In the genomic region with DNA sequence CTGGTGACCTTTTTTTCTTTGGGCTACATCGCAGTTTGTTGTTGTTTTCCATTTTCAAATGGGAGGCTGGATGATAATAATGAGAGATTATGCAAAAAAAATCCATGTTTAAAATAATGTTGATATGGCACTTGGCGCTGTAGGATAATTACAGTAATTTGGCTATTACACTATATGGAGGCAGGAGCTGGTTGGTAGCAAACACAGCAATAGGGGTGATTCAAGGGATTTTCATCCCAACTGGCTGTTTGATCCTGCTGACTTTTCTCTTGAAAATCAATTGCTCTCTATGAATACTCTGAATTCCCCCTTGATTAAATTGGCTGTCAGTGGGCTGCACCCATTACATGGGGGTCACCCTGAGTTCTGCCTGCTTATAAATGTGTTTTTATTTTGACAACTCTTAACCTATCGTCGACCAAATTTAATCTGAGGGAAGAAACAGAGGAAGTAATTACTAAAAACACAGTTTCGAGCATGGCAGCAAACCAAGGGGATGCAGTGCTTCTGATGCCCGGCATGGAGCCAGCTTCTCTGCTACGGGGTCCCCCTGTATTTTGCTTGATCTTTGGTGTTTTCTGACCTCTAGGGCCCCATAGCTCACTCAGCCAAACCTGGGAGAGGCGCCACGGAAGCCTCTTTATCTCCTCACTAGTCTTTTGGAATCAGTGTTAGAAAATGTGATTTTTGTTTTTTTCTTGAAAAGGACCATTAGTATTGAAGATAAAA, we compare ENCODE assay signal across 30 mouse cellular contexts. TPM values are rescaled to one million over a fixed set of nuclear protein-coding genes. Genes with fewer than 3 reads are reported as not detected.
DNase-seq lines count a peak whose midpoint lies in the region; ATAC-seq lines count a peak whose summit lies in the region.
"Had no signal": no experiment of that assay in that cellular context is flagged by ENCODE, and none has a peak within 500 bp of the region (broad histone marks: within the 10 kb centered on the region; RNA-seq: fewer than 3 reads in every experiment).

No protein-coding gene starts in this region.

- WGBS in forebrain, embryonic 11.5 days = 58% methylated on average over 9 of the region's 9 CpGs
- WGBS in forebrain, embryonic 14.5 days = 42% methylated on average over 9 of the region's 9 CpGs
- 57% methylated on average over 9 of the region's 9 CpGs for WGBS in midbrain, embryonic 15.5 days

- H3K4me3 ChIP-seq in forebrain, embryonic 11.5 days (ENCODE audit: low read depth, low read length) = no peak overlapping the region
- H3K4me3 ChIP-seq in forebrain, embryonic 14.5 days (ENCODE audit: low read depth, low read length) = no peak overlapping the region
- H3K4me3 ChIP-seq in midbrain, embryonic 15.5 days = no peak overlapping the region
- H3K4me3 ChIP-seq: gastrocnemius, adult 2 months; heart, adult 2 months; heart, embryonic 12.5 days; hindbrain, embryonic 15.5 days; intestine, embryonic 15.5 days; layer of hippocampus, adult 2 months; liver, embryonic 13.5 days had no signal

- H3K4me1 ChIP-seq in forebrain, embryonic 11.5 days (replicated peaks; ENCODE audit: control insufficient read depth, insufficient read depth, low read length) = peaks cover 14% of the 10 kb centered on the region
- H3K4me1 ChIP-seq in forebrain, embryonic 14.5 days (ENCODE audit: control insufficient read depth, insufficient read depth, low read length) = peaks cover 29% of the 10 kb centered on the region
- H3K4me1 ChIP-seq in midbrain, embryonic 15.5 days = peaks cover 35% of the 10 kb centered on the region
- H3K4me1 ChIP-seq: heart, embryonic 12.5 days; intestine, embryonic 15.5 days; liver, embryonic 13.5 days had no signal

- no peak overlapping the region for H3K9ac ChIP-seq in forebrain, embryonic 11.5 days (ENCODE audit: low read length)
- H3K9ac ChIP-seq in forebrain, embryonic 14.5 days (ENCODE audit: low read length) = no peak overlapping the region
- H3K9ac ChIP-seq in midbrain, embryonic 15.5 days = no peak overlapping the region
- H3K9ac ChIP-seq: heart, embryonic 12.5 days; hindbrain, embryonic 15.5 days; intestine, embryonic 15.5 days; liver, embryonic 13.5 days had no signal

- intact Hi-C loops in left cerebral cortex, postnatal 4 days (cut with DNase I) = no loop called here

- no peaks in the 10 kb centered on the region for H3K9me3 ChIP-seq in forebrain, embryonic 11.5 days (ENCODE audit: control insufficient read depth, low read length)
- H3K9me3 ChIP-seq in forebrain, embryonic 14.5 days (replicated peaks; ENCODE audit: control insufficient read depth, low read length) = no peaks in the 10 kb centered on the region
- H3K9me3 ChIP-seq in midbrain, embryonic 15.5 days = no peaks in the 10 kb centered on the region
- H3K9me3 ChIP-seq: heart, embryonic 12.5 days; hindbrain, embryonic 15.5 days; intestine, embryonic 15.5 days; liver, embryonic 13.5 days had no signal

- H3K27me3 ChIP-seq in forebrain, embryonic 11.5 days (ENCODE audit: control insufficient read depth, insufficient read depth, low read length) = no peaks in the 10 kb centered on the region
- no peaks in the 10 kb centered on the region for H3K27me3 ChIP-seq in forebrain, embryonic 14.5 days (replicated peaks; ENCODE audit: control insufficient read depth, insufficient read depth, low read length)
- H3K27me3 ChIP-seq in midbrain, embryonic 15.5 days (replicated peaks) = no peaks in the 10 kb centered on the region
- H3K27me3 ChIP-seq: hindbrain, embryonic 15.5 days; intestine, embryonic 15.5 days; liver, embryonic 13.5 days had no signal

- H3K27ac ChIP-seq in forebrain, embryonic 11.5 days (ENCODE audit: low read depth, low read length) = no peak overlapping the region
- H3K27ac ChIP-seq in forebrain, embryonic 14.5 days (ENCODE audit: low read depth, low read length) = 0 out of 2 replicates have a peak overlapping the region, but pooled peaks have one; percentile 21
- peak overlapping the region; percentile 79 for H3K27ac ChIP-seq in midbrain, embryonic 15.5 days
- H3K27ac ChIP-seq: gastrocnemius, adult 2 months; heart, adult 2 months; intestine, embryonic 15.5 days; layer of hippocampus, adult 2 months; liver, embryonic 13.5 days; macrophage; stomach, postnatal 0 days had no signal

- DNase-seq in left cerebral cortex, postnatal 4 days = peak; percentile 50
- DNase-seq in left cerebral cortex, adult 18-20 months (ENCODE audit: low spot score in 2 of 2) = no peak
- DNase-seq in forebrain, embryonic 11.5 days (ENCODE audit: low spot score) = no peak
- peak; percentile 56 for DNase-seq in forebrain, embryonic 14.5 days (ENCODE audit: low spot score)
- no peak for DNase-seq in right cerebral cortex, postnatal 14 days
- DNase-seq in cerebellum, adult 18-20 months = no peak
- DNase-seq: B cell, adult 2 months; cerebellum, adult 11 months; gastrocnemius, adult 2 months; gastrocnemius, postnatal 36 days; heart, adult 2 months; kidney, adult 2 months; kidney, postnatal 36 days; liver, embryonic 13.5 days; lung, adult 18-20 months; lung, postnatal 10 days; right cerebral cortex, adult 18-20 months; right cerebral cortex, postnatal 4 days; thymus, adult 18-20 months; thymus, postnatal 25 days had no signal

- ATAC-seq in forebrain, embryonic 11.5 days (replicated peaks; ENCODE audit: low FRiP score) = 0 out of 2 replicates have a peak, but pooled peaks have one; percentile 39
- peak; percentile 77 for ATAC-seq in forebrain, embryonic 14.5 days
- ATAC-seq in midbrain, embryonic 15.5 days (replicated peaks) = peak; percentile 61; the same call in 1 of the 2 replicates
- ATAC-seq: intestine, embryonic 15.5 days had no signal

- H3K4me2 ChIP-seq in forebrain, embryonic 11.5 days (ENCODE audit: low read depth, low read length, severe bottlenecking) = no peak overlapping the region
- H3K4me2 ChIP-seq in forebrain, embryonic 14.5 days (ENCODE audit: low read length) = no peak overlapping the region
- H3K4me2 ChIP-seq in midbrain, embryonic 15.5 days = no peak overlapping the region
- H3K4me2 ChIP-seq: heart, embryonic 12.5 days; hindbrain, embryonic 15.5 days; intestine, embryonic 15.5 days; liver, embryonic 13.5 days had no signal

- H3K36me3 ChIP-seq in forebrain, embryonic 11.5 days (ENCODE audit: control insufficient read depth, insufficient read depth, low read length) = no peaks in the 10 kb centered on the region
- no peaks in the 10 kb centered on the region for H3K36me3 ChIP-seq in forebrain, embryonic 14.5 days (ENCODE audit: control insufficient read depth, insufficient read depth, low read length)
- no peaks in the 10 kb centered on the region for H3K36me3 ChIP-seq in midbrain, embryonic 15.5 days (replicated peaks)
- H3K36me3 ChIP-seq: heart, embryonic 12.5 days; hindbrain, embryonic 15.5 days; intestine, embryonic 15.5 days; liver, embryonic 13.5 days had no signal

RNA-seq across cellular contexts. Expression of a gene that starts 47.7 kb away (rescaled TPM):
- total RNA-seq in left cerebral cortex, postnatal 4 days (2021) = 10 to 100 TPM; 22.5 to 24.3 TPM
- 10 to 100 TPM; 20.8 to 21.8 TPM for total RNA-seq in left cerebral cortex, adult 18-20 months (2021)
- 40.9 and 45.0 TPM in 2 replicates for polyA plus RNA-seq in forebrain, embryonic 11.5 days (2014; fragmentation: Nextera tagmentation; extraction: Ambion mirVana)
- 34.4 and 36.0 TPM in 2 replicates for polyA plus RNA-seq in forebrain, embryonic 14.5 days (2014; fragmentation: Nextera tagmentation; extraction: Ambion mirVana)
- polyA plus RNA-seq in midbrain, embryonic 15.5 days (2015; fragmentation: Nextera tagmentation; extraction: Ambion mirVana) = 23.8 and 25.1 TPM in 2 replicates

RNA-seq across cellular contexts. Expression of a gene that starts 47.9 kb away (rescaled TPM):
- total RNA-seq in left cerebral cortex, postnatal 4 days (2021) = 1 to 10 TPM; 1.8 to 2.4 TPM
- total RNA-seq in left cerebral cortex, adult 18-20 months (2021) = 1 to 10 TPM; 3.4 to 3.6 TPM
- polyA plus RNA-seq in forebrain, embryonic 11.5 days (2014; fragmentation: Nextera tagmentation; extraction: Ambion mirVana) = 1.4 and 1.9 TPM in 2 replicates
- polyA plus RNA-seq in forebrain, embryonic 14.5 days (2014; fragmentation: Nextera tagmentation; extraction: Ambion mirVana) = 2.4 and 2.5 TPM in 2 replicates
- 3.5 and 3.7 TPM in 2 replicates for polyA plus RNA-seq in midbrain, embryonic 15.5 days (2015; fragmentation: Nextera tagmentation; extraction: Ambion mirVana)
- total RNA-seq: gastrocnemius, adult 2 months; gastrocnemius, postnatal 36 days; hematopoietic stem cell, adult 5-6 weeks; megakaryocyte-erythroid progenitor cell, adult 5-6 weeks; neutrophil, adult 5-6 weeks had no signal
- polyA plus RNA-seq: macrophage had no signal

Comparison
In these comparisons a context has a peak if more than half of its experiments do, and no peak if none do; other contexts are left out.
1. DNase-seq: peak in left cerebral cortex, postnatal 4 days (single experiment) and forebrain, embryonic 14.5 days (single experiment); none in left cerebral cortex, adult 18-20 months (0 of 2), forebrain, embryonic 11.5 days (single experiment), right cerebral cortex, postnatal 14 days (single experiment) and cerebellum, adult 18-20 months (0 of 2).
2. Peak in every context shown above with its lines, with median percentiles within 50 percentile points of each other: ATAC-seq.